Mouse (Mus musculus): ENCODE measurements around the gene Myod1. TPM values are rescaled to one million over a fixed set of nuclear protein-coding genes. Genes with fewer than 3 reads are reported as not detected.

Myod1 gene
- polyA plus RNA-seq, 1 experiment, result 0.05 TPM

DNA sequence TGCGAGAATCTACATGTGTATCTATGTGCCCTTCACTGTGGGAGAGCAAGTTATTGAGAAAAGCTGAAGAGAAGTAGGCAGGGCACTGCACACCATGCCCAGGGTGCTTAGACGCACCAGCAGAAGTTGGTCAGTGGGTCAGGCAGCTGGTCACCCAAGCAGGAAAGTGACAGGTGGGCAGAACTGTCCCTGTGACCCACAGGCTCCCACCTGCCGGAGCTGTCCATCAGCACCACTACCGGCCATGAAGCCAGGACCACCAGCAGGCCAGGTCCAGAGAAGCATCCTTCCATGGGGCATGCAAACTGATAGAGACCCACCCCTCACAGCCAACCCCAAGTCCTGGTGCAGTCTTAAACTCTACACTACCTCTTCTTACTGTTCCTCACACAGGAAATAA, 28.6 kb upstream of the Myod1 start:
- 60% methylated on average over 4 of the region's 4 CpGs for WGBS
- TF ChIP-seq CTCF (IDR thresholded peaks at IDR 0.05; ENCODE audit: borderline replicate concordance, control insufficient read depth, extremely low read depth, insufficient read depth, low read length, poor library complexity) (no peak), POLR2A (IDR thresholded peaks at IDR 0.05; ENCODE audit: control insufficient read depth, extremely low read depth, insufficient read depth, low read length, poor library complexity) (no peak)
- Histone ChIP-seq H3K36me3 (ENCODE audit: control insufficient read depth, insufficient read depth, low read length) (no peaks in the 10 kb centered on the region), H3K4me3 (ENCODE audit: control insufficient read depth, insufficient read depth, low read length) (no peak overlapping the region), H3K27me3 (ENCODE audit: control insufficient read depth, insufficient read depth, low read length) (no peaks in the 10 kb centered on the region), H3K4me1 (replicated peaks; ENCODE audit: control insufficient read depth, insufficient read depth, low read length) (no peaks in the 10 kb centered on the region), H3K27ac (ENCODE audit: control insufficient read depth, insufficient read depth, low read length) (no peak overlapping the region)
- DNase-seq, result no peak

DNA sequence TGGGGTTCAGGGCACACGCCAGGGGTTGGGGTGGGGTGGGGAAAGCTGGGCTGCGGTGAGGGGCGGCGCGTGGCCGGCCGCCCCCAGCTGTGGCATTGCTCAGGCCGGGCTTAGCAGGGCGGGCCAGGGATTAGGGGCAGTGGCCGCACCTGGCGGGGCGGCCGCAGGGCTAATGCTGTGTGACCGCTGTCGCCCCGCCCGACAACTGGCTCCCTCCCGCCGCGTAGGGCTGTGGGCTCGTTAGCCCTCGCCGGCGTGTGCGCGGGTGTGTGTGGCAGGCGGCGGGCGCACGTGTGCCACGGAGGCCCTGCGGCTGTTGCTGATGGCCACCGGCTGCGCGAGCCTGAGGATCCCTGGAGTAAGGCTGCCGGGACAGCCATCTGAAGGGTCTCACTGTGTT, 27.5 kb upstream of the Myod1 start:
- 11% methylated on average over 35 of the region's 36 CpGs for WGBS
- H3K27me3 ChIP-seq (ENCODE audit: control insufficient read depth, insufficient read depth, low read length), result no peaks in the 10 kb centered on the region

DNA sequence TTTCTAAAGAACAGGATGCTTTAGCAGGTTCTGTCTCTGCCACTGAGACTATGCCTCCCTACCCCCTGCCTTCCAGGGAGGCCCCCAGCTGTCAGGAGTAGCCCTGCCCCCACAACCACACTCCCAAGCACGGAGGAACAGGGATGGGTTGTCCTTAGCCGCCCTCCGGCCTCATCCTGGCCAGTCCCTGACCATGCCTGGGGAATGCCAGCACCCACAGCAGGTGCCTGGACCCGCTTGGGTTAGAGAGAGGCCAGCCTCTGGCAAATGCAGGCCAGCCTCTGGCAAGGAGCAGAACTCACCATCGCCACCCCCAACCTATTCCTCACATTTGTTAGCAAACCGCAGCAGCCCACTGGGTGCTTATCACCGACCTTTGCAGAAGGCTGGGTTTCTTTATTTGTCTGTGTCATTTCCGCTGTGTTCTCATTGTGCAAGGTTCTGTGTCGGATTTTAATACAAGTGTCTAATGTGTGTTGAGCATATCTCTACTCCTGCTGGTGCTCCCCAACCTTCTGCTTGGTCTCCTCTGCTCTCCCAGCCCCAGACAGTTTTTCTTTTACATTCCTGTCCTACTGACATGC, 26.1 kb upstream of the Myod1 start:
- TF ChIP-seq POLR2A (IDR thresholded peaks at IDR 0.05; ENCODE audit: control insufficient read depth, extremely low read depth, insufficient read depth, low read length, poor library complexity) (no peak), CTCF (IDR thresholded peaks at IDR 0.05; ENCODE audit: borderline replicate concordance, control insufficient read depth, extremely low read depth, insufficient read depth, low read length, poor library complexity) (no peak)

More for the DNA sequence above, 27.5 kb upstream of the Myod1 start:
- Histone ChIP-seq H3K36me3 (ENCODE audit: control insufficient read depth, insufficient read depth, low read length) (no peaks in the 10 kb centered on the region), H3K27ac (ENCODE audit: control insufficient read depth, insufficient read depth, low read length) (no peak overlapping the region), H3K4me1 (replicated peaks; ENCODE audit: control insufficient read depth, insufficient read depth, low read length) (no peaks in the 10 kb centered on the region), H3K4me3 (ENCODE audit: control insufficient read depth, insufficient read depth, low read length) (no peak overlapping the region)
- no peak for DNase-seq
- no peak for TF ChIP-seq CTCF (IDR thresholded peaks at IDR 0.05; ENCODE audit: borderline replicate concordance, control insufficient read depth, extremely low read depth, insufficient read depth, low read length, poor library complexity)
- no peak for TF ChIP-seq POLR2A (IDR thresholded peaks at IDR 0.05; ENCODE audit: control insufficient read depth, extremely low read depth, insufficient read depth, low read length, poor library complexity)

DNA sequence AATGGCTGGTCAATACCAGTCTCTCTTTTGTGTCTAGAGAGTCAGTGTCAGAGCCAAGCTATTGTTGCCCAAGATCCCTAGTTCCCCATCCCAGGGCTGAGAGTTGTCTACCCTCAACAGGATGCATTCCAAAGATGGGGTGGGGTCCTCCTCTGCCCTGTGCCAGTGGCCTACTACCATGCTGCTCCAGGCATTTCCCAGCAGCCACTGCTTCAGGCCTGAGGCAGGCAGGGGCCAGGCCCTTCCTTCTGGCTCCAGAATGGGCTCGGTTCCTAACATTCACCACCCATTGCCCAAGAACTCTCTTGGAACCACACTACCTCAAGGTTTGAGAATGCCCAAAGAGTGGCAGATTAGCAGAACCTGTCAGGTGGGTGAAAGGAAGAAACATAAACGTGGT, 23.5 kb upstream of the Myod1 start:
- Histone ChIP-seq H3K4me1 (replicated peaks; ENCODE audit: control insufficient read depth, insufficient read depth, low read length) (no peaks in the 10 kb centered on the region), H3K27ac (ENCODE audit: control insufficient read depth, insufficient read depth, low read length) (no peak overlapping the region), H3K27me3 (ENCODE audit: control insufficient read depth, insufficient read depth, low read length) (no peaks in the 10 kb centered on the region), H3K4me3 (ENCODE audit: control insufficient read depth, insufficient read depth, low read length) (no peak overlapping the region), H3K36me3 (ENCODE audit: control insufficient read depth, insufficient read depth, low read length) (no peaks in the 10 kb centered on the region)
- DNase-seq, result no peak
- TF ChIP-seq POLR2A (IDR thresholded peaks at IDR 0.05; ENCODE audit: control insufficient read depth, extremely low read depth, insufficient read depth, low read length, poor library complexity), result no peak
- no peak for TF ChIP-seq CTCF (IDR thresholded peaks at IDR 0.05; ENCODE audit: borderline replicate concordance, control insufficient read depth, extremely low read depth, insufficient read depth, low read length, poor library complexity)
- WGBS, result 80% methylated on average over 2 of the region's 2 CpGs

More for the DNA sequence above, 26.1 kb upstream of the Myod1 start:
- Histone ChIP-seq H3K4me1 (replicated peaks; ENCODE audit: control insufficient read depth, insufficient read depth, low read length) (no peaks in the 10 kb centered on the region), H3K36me3 (ENCODE audit: control insufficient read depth, insufficient read depth, low read length) (no peaks in the 10 kb centered on the region), H3K4me3 (ENCODE audit: control insufficient read depth, insufficient read depth, low read length) (no peak overlapping the region), H3K27me3 (ENCODE audit: control insufficient read depth, insufficient read depth, low read length) (no peaks in the 10 kb centered on the region), H3K27ac (ENCODE audit: control insufficient read depth, insufficient read depth, low read length) (no peak overlapping the region)
- 59% methylated on average over 9 of the region's 9 CpGs for WGBS
- DNase-seq, result no peak

DNA sequence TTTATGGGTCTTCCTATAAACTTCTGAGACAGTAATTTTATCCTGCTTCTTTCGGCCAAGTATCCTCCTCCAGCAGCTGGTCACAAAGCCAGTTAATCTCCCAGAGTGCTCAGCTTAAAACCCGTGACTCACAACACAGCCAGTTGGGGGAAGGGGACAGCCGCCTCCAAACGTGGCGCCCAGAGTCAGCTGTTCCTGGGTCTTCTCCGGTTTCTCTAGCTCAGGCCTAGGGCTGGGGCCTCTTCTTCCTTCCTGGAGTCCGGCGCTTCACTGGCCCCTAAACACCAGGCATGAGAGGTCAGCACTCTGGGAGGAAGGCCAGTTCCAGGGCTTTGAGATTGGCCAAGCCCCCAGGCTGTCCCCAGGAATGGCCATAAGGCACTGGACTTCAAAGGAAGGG, 23.1 kb upstream of the Myod1 start:
- TF ChIP-seq CTCF (IDR thresholded peaks at IDR 0.05; ENCODE audit: borderline replicate concordance, control insufficient read depth, extremely low read depth, insufficient read depth, low read length, poor library complexity) (no peak), POLR2A (IDR thresholded peaks at IDR 0.05; ENCODE audit: control insufficient read depth, extremely low read depth, insufficient read depth, low read length, poor library complexity) (no peak)
- H3K36me3 ChIP-seq (ENCODE audit: control insufficient read depth, insufficient read depth, low read length), result no peaks in the 10 kb centered on the region
- no peak overlapping the region for H3K4me3 ChIP-seq (ENCODE audit: control insufficient read depth, insufficient read depth, low read length)
- 77% methylated on average over 8 of the region's 8 CpGs for WGBS
- H3K27ac ChIP-seq (ENCODE audit: control insufficient read depth, insufficient read depth, low read length), result no peak overlapping the region
- H3K27me3 ChIP-seq (ENCODE audit: control insufficient read depth, insufficient read depth, low read length), result no peaks in the 10 kb centered on the region
- DNase-seq, result no peak
- no peaks in the 10 kb centered on the region for H3K4me1 ChIP-seq (replicated peaks; ENCODE audit: control insufficient read depth, insufficient read depth, low read length)

DNA sequence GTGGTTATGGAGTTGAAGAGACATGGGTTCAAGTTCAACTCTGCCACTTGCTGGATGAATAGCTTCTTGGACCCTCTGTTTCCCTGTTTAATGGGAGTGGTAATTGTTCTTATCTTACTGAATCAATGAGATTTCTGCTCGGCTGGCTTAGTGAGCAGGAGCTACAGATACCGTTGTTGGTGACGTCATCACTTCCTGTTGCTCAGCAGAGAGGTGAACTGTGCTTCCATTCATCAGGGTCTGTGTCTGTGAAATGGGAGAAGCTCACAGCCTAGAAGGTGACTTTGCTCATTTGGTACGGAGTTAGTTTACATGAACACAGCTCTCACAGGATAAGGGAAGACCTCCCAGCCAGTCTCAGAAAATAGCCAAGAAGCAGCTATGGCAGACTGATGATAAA, 22.4 kb upstream of the Myod1 start:
- Histone ChIP-seq H3K27me3 (ENCODE audit: control insufficient read depth, insufficient read depth, low read length) (no peaks in the 10 kb centered on the region), H3K4me3 (ENCODE audit: control insufficient read depth, insufficient read depth, low read length) (no peak overlapping the region), H3K4me1 (replicated peaks; ENCODE audit: control insufficient read depth, insufficient read depth, low read length) (no peaks in the 10 kb centered on the region), H3K36me3 (ENCODE audit: control insufficient read depth, insufficient read depth, low read length) (no peaks in the 10 kb centered on the region), H3K27ac (ENCODE audit: control insufficient read depth, insufficient read depth, low read length) (no peak overlapping the region)
- WGBS, result 26% methylated on average over 4 of the region's 4 CpGs
- DNase-seq, result no peak
- TF ChIP-seq POLR2A (IDR thresholded peaks at IDR 0.05; ENCODE audit: control insufficient read depth, extremely low read depth, insufficient read depth, low read length, poor library complexity) (no peak), CTCF (IDR thresholded peaks at IDR 0.05; ENCODE audit: borderline replicate concordance, control insufficient read depth, extremely low read depth, insufficient read depth, low read length, poor library complexity) (no peak)

DNA sequence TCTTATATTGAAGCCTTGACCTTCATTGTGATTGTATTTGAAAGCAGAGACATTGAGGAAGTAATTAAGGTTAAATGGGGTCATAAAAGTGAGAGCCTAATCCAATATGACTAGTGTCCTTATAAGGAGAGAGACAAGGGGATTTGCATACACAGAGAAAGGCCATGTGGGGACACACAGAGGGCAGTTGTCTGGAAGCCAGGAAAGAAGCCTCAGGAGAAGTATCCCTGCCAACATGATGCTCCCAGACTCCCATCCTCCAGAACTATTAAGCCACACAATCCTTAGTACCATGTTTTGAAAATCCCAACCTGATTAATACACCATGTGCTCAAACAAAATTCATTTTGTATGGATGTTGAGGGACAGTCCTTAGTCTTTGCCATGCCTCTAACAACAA, 14.5 kb upstream of the Myod1 start:
- Histone ChIP-seq H3K4me1 (replicated peaks; ENCODE audit: control insufficient read depth, insufficient read depth, low read length) (no peaks in the 10 kb centered on the region), H3K4me3 (ENCODE audit: control insufficient read depth, insufficient read depth, low read length) (no peak overlapping the region), H3K27ac (ENCODE audit: control insufficient read depth, insufficient read depth, low read length) (no peak overlapping the region), H3K36me3 (ENCODE audit: control insufficient read depth, insufficient read depth, low read length) (no peaks in the 10 kb centered on the region), H3K27me3 (ENCODE audit: control insufficient read depth, insufficient read depth, low read length) (no peaks in the 10 kb centered on the region)
- DNase-seq, result no peak
- TF ChIP-seq CTCF (IDR thresholded peaks at IDR 0.05; ENCODE audit: borderline replicate concordance, control insufficient read depth, extremely low read depth, insufficient read depth, low read length, poor library complexity) (no peak), POLR2A (IDR thresholded peaks at IDR 0.05; ENCODE audit: control insufficient read depth, extremely low read depth, insufficient read depth, low read length, poor library complexity) (no peak)
